Mouse (Mus musculus): ENCODE results near the gene Ptprm.

Ptprm gene

DNA sequence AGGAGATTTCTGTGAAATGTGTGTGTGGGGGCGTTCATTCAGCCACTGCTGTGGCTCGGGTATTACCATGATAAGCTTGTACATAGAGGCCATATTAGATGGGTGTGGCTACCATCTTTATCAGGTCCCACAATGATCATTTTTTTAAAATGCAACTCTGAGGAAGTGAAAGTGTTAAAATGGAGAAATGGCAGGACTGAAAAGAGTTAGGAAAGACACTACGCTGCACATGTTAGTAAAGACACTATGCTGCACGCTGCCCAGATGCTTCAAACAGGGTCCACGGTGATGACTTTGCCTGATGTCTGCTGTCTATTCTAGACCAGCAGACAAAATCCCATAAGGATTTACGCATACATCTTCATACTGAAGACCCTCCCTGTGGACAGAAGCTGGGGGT lies 298.6 kb downstream of the Ptprm start:
- DNase-seq: no peak

DNA sequence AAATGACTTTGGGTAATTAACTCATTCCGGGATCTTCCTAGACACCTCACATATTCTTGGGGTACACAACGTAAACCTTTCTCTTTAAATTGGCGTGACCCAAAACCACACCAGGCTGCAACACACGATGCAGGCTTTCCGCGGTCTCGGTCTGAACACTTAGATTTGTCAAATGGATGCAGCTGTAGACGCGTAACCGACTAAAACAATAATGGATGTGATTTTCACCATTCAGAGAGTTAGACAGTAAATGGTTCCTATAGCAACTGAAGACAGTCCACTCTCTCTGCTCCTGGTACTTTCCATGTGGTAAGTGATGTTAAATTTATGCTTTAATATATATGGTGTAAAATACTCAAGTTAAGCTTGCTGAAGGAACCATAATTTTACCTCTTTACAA lies 300.1 kb downstream of the Ptprm start:
- DNase-seq: no peak

DNA sequence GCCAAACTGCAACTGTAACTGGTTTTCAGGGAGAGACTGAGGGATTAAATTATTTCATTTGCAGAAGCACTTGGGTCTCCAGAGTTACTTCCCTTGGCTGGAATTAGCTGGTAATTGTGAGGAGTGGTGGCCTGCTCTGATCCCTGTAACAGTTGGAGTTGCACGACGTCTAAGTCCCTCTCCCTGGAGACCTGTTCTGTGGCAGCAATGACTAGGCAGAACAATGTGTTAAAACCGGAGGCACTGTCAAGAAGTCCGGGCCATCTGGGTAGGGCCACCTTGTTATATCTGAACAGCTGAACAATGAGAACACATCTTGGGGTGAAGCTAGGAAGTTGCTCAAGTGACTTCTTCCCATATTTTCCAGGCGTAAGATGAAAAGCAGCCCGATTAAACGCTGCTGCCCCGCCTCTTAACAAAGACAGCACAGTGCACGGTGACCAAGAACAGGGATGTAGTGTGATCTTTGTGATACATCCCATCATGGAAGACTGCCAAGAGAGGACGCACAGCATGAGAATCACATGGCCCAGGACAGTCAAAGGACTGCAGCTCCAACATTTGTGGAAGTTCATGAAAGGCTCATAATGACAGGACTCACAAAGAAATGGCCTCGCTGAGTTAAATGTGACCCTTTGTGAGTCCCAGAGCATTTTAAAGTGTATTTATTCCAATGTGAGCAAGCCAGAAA lies 301.5 kb downstream of the Ptprm start:
- DNase-seq: no peak

DNA sequence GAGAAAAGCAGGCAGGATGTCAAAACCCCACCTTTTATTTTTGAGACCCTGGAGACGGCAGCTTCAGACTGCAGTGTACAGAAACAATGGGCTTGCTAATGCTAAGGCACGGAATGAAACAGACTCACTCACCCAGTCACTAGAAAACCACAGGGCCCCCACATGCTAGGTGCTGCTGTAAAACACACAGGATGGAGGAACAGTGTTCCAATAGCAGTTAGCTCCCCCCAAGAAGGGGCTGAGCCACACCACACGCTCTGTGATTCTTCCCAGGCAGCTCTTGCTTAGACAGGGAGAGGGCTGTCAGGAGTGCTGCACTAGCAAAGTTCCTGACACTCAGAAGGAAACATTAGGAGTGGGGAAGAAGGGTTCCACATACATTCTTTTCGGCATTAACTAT lies 306.6 kb downstream of the Ptprm start:
- DNase-seq: no peak

DNA sequence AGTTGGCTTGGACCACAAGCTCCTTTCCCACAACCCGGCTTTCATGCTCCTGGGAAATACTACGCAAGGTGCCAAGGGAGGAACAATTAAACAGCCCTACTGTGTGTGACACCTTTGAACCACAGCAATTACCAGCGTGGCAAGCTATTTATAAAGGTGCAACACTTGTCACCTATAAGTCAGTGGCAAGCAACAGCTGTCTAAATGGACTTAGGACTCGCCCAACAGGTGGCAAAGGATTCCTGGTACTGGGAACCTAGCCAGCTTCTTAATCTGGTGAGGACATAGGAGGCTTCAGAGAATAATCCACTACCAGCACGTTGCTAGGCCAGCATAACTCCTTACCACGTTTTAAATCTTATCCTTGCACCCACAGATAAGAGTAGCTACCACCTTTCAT lies 315.7 kb downstream of the Ptprm start:
- DNase-seq: no peak

DNA sequence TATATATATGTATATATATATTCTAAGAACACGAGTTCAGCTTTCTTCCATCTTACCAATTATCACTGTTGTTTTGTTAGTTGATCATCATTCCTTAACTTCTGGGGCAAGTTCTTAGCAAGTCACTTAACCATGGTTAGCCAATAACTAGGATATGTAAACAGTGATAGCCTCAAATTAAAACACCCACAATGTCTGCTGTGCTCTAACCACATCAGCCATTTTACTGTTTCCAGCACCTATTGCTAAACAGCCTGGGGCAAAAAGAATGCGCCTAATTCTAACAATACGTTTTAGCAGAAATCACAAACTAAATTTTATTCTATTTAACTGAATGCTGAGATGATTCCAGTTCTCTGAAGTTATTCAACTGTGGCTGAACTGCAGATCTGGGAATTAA lies 320.7 kb downstream of the Ptprm start:
- no peak for DNase-seq

DNA sequence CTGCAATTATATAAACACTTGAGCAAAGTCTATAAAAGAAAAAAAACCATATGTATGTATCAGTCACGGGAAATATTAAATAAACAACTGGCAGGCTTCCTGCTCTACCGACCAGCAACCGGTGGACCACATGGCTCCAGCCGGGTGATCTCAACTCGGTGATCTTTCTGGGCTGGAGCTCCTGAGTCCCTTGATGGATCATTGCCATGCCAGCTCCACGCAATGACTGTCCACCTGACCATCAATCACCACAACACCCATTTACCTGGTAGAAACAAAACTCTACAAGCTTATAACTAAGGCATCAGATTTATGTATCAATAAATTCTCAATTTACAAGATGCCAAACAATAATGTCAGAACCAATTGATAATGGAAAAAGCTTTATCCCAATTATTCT lies 322.2 kb downstream of the Ptprm start:
- no peak for DNase-seq

DNA sequence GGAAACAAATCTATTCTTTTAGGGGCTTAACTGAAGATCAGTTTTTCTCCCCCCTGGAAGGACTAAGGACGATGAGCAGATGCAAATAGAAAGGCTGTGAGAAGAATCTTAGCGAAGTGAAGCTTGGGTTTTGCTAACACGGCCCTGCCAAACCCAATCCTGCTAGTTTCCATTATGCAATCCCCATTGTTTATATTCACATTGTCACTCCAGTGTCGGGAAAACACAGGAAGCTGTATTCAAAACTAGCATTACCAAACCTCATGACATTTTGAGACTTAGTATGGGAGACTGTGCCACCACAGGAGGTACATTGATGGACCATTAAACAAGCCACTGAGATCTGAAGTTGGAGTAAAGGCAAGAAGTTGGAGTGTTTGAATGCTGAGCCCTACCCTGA lies 322.9 kb downstream of the Ptprm start:
- DNase-seq: no peak

DNA sequence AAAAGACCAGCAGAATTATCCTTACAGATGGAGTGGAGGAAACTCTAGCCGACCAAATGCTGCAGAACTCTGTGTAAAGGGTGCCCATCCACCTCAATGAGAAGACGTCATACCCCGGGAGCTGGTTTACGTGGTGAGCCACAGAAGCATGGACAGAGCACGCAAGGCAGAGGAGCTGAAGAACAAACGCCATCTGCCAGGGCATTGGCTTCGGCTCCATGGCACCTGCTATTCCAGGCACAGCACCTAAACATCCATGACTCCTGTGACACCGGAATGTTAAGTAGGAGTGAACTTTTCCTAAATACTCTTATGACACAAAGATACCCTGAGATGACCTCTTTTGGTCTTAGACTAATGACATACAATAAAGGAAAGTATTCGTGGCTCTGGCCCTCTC lies 327.0 kb downstream of the Ptprm start:
- DNase-seq: no peak

DNA sequence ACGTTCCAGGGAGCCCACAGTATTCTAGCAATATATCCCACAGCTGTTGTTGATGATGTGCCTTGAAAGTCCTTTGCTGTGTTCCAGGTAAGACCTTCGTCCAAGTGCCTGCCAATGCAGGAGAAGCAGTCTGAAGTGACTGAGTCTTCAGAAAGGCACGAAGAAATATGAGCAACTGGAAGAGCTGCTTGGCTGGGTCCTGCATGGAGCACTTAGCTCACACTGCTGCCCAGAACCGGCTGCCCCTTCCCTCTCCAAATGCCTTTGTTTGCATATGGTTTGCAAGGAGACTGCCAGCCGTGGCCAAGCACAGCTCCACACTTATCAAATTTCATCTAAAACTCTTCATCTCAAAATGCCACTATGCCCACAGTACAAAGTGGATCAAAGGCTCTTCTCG lies 337.8 kb downstream of the Ptprm start:
- DNase-seq: no peak

DNA sequence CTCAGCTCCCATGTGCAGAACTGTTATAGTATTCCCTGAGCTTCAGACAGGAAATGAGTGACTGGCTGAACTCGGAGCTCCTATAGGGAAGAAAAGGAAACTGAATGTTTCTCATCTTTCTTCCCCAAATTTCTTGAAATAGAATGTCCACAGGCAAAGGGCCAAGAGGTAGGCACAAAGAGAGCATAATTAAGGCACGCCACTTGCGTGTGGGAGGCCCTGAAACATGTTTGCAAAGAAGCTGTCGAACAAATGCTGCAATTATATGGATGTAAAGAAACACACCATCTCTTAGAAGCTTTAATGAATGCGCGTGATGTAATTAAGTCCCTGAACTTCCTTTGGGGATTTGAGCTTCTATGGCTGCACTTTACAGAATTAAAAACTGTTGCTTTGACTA lies 341.0 kb downstream of the Ptprm start:
- DNase-seq: no peak

DNA sequence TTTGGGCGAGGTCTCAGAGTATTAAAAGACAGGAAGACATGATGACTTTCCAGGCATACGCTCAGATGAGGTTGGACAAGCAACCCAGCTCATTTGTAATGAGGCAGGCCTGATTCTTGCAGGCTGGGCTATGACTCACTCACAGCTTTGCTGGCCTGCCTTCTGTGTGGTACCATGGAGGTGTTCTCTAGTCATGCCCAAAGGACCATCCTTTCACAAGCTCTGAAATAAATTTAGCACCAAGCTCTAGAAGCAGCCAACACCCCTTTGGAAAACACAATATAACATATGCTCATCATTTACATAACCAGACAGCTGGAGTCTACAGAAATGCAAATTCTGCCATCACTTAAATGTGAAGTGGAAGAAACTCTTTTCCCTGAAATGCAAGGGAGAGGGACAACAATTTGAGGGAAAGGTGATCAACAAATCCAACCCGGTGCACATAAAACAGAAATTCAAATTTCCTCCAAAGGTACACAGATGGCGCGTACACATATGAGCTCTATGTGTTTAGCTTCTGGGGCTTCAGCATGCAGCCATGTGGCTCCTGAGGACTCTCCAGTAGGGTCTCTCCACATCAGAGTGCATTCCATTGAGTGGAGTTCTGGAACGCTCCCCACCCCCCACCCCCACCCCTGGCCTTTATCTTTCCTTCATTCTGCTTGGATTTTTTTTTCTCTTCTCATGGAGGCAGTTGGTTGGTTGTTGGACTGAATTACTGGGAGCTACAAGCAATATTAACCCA lies 342.2 kb downstream of the Ptprm start:
- no peak for DNase-seq

DNA sequence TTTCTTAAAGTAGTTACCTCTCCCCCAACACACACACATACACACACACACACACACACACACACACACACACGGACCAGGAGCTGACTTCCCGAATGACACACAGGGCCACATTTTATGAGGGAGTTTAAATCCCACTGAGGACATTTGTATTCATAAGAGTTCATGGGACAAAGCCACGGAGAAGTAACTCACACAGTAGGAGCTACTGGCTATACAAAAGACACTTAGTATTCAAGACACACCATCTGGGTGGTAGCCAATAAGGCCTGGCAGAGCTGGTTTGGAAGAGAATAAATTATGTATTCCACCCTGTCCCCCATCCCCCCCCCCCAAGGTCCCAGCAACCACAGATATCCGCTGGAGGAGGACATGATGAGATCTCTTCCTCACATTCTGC lies 344.1 kb downstream of the Ptprm start:
- peak; percentile 12 for DNase-seq

DNA sequence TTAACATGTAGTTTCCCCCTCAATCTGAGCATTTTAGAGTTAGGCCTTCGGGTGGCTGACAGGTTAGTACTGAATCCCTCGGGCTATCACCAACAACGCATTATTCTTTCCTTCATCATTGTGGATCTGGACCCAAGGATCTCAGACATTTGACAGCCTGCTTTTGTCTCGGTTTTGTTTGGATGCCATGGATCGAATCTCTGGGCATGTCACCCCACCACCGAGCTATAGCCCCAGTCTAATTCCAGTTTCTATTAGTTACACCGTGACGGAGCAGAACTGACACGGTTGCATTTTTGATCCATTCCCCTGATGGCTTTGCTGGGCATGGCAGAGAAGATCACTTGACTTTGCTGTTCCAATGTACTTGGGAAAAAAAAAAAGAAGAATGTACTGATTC lies 346.1 kb downstream of the Ptprm start:
- no peak for DNase-seq

DNA sequence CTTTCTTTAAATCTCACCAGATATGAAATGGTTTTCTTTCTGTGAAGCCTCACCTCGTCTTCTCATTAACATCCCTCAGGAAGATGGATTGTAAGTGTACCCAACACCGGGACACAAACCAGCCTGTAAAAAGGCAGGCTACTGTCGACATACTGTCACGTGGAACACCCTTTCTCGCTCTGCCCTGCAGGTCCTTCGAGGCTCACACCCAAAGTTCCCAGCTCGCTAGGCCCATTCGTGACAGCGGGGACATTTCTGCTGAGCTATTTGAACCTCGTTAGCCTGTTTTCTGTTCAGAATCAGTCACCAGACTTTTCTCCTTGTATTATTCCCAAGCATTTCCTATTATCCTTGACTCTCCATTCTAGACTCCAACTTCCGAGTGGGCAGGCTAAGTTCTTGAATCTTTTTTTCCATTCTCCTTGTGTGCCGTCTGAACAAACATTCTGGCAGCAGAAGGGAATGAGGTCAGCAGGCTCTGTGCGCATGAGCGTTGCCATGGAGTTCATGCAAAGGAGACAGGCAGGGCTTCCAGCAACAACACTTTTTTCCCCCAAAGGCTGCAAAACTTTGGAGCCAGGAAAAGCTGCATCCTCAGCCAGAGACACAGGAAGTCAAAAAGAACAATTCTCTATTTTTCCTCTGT lies 347.4 kb downstream of the Ptprm start:
- peak; percentile 36 for DNase-seq

DNA sequence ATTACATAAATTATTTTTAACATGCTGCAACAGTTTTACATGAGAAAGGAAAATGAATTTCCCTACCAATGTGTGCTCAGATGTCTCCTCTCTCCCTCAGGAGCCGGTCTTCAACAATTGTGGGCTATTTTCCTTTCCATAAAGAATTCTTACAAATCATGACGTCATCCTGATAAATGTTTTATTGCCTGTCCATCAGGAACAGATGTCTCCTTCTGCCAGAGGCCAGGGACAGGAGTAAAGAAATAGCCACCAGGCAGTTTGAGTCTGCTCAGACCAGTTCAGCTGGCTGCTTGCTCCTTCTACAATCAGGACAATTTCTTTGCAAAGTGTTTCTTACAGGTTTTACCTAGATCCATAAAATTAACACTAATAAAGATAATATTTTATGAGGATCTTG lies 357.4 kb downstream of the Ptprm start:
- no peak for DNase-seq

DNA sequence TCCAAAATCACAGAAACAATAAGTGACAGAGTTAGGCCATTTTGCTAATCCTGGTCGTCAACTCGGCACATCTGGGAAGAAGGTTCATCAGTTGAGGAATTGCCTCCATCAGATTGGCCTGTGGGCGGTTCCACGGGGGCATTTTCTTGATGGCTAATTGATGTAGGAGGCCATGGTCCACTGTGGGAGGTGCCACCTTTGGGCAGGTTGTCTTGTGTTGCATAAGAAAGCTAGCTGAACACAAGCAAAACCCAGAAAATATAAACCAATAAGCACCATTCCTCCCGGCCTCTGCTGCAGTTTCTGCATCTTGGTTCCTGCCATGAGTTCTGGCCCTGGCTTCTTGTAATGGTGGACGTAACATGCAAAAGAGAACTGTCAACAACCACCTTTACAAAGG lies 358.2 kb downstream of the Ptprm start:
- DNase-seq: no peak

DNA sequence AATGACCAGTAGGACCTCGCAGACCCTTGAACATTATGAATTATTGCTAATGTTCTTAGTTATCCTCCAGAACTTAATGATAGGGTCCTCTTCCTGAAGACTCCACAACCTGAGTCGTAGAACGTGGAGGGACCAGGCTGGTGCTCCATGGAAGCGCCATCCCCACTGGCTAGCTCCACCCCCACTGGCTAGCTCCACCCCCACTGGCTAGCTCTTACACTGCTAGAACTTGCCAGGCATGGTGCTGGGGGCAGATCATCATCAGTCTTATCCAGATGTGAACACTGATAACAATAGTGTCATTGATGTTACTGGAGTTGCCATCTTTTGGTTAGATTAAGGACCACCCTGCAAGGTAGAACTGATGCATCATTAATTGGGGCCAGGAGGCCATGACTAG lies 362.4 kb downstream of the Ptprm start:
- DNase-seq: no peak

DNA sequence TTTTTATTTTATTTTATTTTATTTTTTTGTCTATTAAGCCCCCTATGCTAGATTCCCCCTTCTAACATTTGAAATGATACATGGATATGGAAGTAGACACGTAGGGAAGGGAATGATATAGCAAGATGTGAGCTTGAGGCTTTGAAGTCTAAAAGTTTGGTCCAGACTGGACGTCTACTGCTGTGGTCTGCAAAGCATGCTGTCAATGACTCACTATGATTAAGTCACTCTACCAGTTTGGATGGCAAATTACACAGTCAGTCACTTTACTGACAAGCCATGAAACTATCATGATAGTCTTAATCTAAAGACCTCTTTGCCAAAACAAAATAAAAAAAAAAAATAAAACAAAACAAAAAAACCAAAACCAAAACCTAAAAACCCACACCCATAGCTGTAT lies 363.5 kb downstream of the Ptprm start:
- DNase-seq: no peak

DNA sequence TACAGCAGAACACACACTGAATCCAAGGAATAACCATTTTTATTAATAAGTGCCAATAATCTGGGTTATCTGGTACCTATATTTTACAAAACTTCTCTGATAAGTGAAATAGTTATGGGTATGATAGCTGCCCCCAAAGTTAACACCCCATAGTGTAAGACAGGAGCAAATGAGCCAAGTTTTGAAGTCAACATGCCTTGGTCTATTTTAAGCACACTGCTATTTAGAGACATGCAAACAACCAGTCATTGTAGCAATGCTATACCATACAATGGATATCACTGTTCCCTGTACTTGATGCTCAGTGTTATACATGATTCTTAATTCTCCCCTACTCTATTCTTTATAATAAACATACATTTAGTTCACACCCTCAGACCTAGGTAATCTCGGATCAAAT lies 366.2 kb downstream of the Ptprm start:
- DNase-seq: no peak

DNA sequence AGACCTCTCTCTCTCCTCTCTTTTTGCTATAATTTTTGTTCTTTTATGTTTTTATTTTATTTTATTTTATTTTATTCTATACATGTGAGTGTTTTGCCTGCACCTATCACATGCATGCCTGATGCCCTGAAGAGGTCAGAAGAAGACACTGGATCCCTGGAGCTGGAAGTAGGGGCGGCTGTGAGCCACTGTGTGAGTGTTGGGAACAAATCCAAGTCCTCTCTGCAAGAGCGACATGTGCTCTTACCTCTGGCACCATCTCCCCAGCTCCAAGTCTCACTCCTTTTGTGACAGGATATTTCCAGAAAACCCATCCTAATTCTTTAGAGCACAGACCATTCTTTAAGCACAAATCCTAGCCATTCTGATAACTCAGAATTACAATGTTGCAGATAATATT lies 372.6 kb downstream of the Ptprm start:
- no peak for DNase-seq

DNA sequence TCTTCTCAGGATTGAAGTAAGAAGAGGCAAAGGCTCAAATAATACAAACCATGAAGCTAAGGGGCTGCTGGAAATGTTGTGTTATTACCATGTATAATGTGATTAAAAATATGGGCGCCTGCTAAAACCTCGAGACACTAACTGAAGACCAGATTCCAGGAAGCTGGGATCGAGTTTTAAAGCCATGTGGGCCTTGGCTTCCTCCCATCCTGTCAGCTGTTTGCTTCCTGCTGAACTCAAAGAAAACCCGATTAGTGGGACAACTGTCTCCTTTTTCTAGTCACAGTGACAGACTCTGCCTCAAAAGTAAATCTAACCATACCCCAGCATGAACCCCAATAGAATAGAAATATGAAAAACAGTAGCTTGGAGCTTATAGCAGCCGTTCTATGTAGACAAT lies 374.3 kb downstream of the Ptprm start:
- DNase-seq: no peak

DNA sequence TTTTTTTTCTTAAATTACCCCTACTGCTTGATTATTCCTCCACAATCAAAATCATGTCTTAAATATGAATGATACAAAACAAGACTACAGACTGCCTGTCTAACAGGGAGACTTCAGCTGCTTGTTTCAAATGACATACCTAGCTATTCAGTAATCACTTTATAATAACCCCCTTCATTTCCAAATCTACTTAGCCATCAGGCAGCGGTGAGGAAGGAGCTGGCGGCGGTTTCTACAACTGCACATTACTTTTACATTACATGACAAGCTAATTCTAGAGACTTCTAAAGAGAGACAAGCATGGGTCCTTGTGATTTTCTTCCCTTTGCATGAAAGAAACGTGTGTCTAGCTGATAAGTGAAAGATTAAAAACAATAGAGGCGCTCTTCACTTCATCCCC lies 377.8 kb downstream of the Ptprm start:
- no peak for DNase-seq

DNA sequence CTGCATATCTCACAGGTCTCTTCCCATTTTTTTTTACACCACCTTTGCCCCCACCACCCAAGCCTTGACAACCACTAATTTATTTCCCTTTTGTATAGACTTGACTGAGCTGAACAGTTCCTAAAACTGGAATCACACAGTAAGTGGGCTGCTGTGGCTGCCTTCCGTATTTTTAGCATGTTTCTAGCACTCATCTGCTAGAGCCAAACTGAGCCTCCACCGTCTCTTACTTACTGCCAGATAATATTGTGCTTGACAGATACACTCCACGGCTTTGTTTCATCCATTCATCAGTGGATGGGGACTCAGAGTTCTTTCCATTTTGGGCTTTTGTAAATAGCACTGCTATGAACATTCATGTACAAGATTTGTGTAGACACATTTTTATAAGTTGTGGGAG lies 381.3 kb downstream of the Ptprm start:
- DNase-seq: no peak

DNA sequence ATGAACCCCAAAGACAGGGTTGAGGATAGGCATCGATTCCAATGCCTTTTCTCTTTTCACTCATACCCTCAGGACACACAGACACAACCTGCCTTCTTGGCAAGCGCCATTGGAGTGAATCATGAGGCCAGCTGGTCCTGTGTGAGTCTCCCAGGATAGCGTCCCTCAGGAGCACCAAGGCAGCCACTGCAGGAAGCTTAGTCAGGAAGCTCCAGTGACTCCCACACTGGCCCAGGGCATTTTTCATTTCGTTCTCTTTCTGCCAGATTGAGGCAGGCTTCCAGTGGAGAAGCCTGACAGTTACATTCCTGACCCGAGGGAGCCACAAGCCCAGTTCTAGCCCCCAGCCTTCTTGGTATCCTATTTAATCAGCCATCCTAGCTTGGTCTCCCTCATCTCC lies 393.3 kb downstream of the Ptprm start:
- DNase-seq: no peak
